Mouse (Mus musculus) lung, embryonic 14.5 days (tissue): ENCODE measurements around the gene Hoxb5. TPM values are rescaled to one million over a fixed set of nuclear protein-coding genes. Genes with fewer than 3 reads are reported as not detected.

Experiments used
- ATAC-seq: fragments of 200-750 bp; cut with Nextera tagmentation; 2 replicates; pipeline ENCODE4 v1.8.0; 2017; ENCODE audit warnings: mild to moderate bottlenecking, moderate TSS enrichment, moderate library complexity; ENCODE audit not compliant: insufficient read depth
- DNase-seq: peaks from one replicate; pipeline ENCODE4 v3.0.0-alpha.2; 2015
- H3K27ac ChIP-seq: fragments of 300-500 bp; sonication (generic); 2 replicates; pipeline ENCODE4 v1.5.1; 2014; ENCODE audit warnings: low read depth, mild to moderate bottlenecking, moderate library complexity
- H3K27me3 ChIP-seq: fragments of 300-500 bp; sonication (generic); 2 replicates; pipeline ENCODE4 v1.6.1; 2014; ENCODE audit warnings: low read length, control low read depth; ENCODE audit not compliant: insufficient read depth
- H3K36me3 ChIP-seq: fragments of 300-500 bp; sonication (generic); 2 replicates; pipeline ENCODE4 v1.6.1; 2014; ENCODE audit warnings: control low read depth; ENCODE audit not compliant: insufficient read depth
- H3K4me1 ChIP-seq: fragments of 300-500 bp; sonication (generic); 2 replicates; pipeline ENCODE4 v1.6.1; 2014; ENCODE audit warnings: antibody characterized with exemption, control low read depth; ENCODE audit not compliant: insufficient read depth
- H3K4me2 ChIP-seq: fragments of 300-500 bp; sonication (generic); 2 replicates; pipeline ENCODE4 v1.6.1; 2014; ENCODE audit warnings: mild to moderate bottlenecking
- H3K4me3 ChIP-seq: fragments of 300-500 bp; sonication (generic); 2 replicates; pipeline ENCODE4 v1.5.1; 2014; ENCODE audit warnings: low read depth, low read length
- H3K9ac ChIP-seq: fragments of 300-500 bp; sonication (generic); 2 replicates; pipeline ENCODE4 v1.6.1; 2014
- H3K9me3 ChIP-seq: fragments of 300-500 bp; sonication (generic); 2 replicates; pipeline ENCODE4 v1.6.1; 2016; ENCODE audit warnings: low read depth, low read length, control low read depth
- CTCF ChIP-seq: IDR thresholded peaks from 2 replicates; pipeline ENCODE4 v1.5.1; 2016; ENCODE audit warnings: antibody characterized with exemption, low read depth
- WGBS: fragments of 180-500 bp; shearing (Covaris S2); extraction: QIAGEN DNeasy Blood & Tissue Kit; methylation state at CpG from one replicate; pipeline ENCODE4 v1.1.7; 2014; 5-methylcytosine and 5-hydroxymethylcytosine counted together
- polyA plus RNA-seq: library from polyadenylated mRNA; unstranded; fragments of >200 nt; fragmentation: Nextera tagmentation; extraction: Ambion mirVana; gene quantifications from 2 replicates; pipeline ENCODE4 v1.2.1, GENCODE M21; 2014

The Hoxb5 gene
- polyA plus RNA-seq, 1 experiment from 2014 or later: 76.1 TPM

DNA sequence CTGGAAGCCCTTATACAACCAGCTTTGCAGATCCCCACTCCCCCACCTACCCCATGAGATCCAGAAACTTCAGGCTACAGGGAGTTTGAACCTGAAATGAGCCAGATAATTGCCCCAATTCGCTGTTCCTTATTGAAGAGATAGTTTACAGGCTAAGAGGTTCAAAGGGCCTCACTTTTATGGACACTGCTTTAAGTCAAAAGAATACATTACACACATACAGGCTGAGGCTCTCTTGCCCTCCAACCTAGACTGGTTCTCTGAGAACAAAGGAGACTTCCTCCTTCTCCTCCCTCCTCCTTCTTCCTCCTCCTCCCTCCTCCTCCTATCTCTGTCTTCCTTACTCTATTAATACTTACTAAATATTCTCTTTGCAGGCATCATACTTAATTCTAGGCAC, 43.6 kb upstream of the Hoxb5 start:
- Histone ChIP-seq H3K36me3 (no peaks in the 10 kb centered on the region), H3K27me3 (peaks cover 99% of the 10 kb centered on the region), H3K4me2 (no peak overlapping the region), H3K27ac (no peak overlapping the region), H3K4me3 (no peak overlapping the region), H3K4me1 (no peaks in the 10 kb centered on the region), H3K9ac (no peak overlapping the region), H3K9me3 (no peaks in the 10 kb centered on the region)
- 9% methylated on average over 1 of the region's 1 CpGs for WGBS
- TF ChIP-seq CTCF: no peak
- DNase-seq: peak; percentile 0
- no peak for ATAC-seq

- Histone ChIP-seq H3K4me2 (0 out of 2 replicates have a peak overlapping the region, but pooled peaks have one; percentile 14), H3K27me3 (peaks cover 99% of the 10 kb centered on the region), H3K27ac (no peak overlapping the region), H3K9ac (no peak overlapping the region), H3K36me3 (no peaks in the 10 kb centered on the region), H3K9me3 (no peaks in the 10 kb centered on the region), H3K4me3 (no peak overlapping the region), H3K4me1 (no peaks in the 10 kb centered on the region)
- WGBS: 4% methylated on average over 23 of the region's 23 CpGs
- ATAC-seq (0 out of 2 replicates have a peak, but pooled peaks have one; percentile 22), DNase-seq (peak; percentile 69)
- TF ChIP-seq CTCF: no peak
Observed at GRCm38 (mm10) chr11:96260310-96260970, 42.7 kb upstream of the Hoxb5 start.

DNA sequence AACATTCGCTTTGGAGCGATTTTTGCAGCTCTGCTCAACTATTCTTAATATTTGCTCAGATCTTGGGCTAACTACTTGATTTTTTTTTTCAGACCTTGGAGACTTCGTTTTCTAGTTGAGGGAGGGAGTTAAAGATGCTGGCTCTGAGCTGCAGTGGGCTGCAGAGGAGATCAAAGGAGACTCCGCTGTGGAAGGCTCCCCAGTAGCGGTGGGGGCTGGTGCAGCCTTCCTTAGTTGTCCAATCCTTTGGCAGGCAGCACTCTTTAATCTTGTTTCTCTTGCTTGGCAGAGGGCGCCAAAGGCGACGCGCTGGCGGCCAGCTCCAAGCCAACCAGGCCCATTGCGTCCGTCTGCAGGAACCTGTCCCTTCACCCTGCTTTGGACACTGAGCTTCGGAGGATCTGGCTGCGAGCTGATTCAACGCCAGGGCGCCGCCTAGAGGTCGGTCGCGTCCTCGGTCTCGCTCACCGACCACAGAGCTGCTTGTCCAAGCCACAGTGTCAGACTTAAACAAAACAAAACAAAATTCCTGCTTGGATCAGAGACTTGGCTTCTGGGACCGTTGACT, 41.7 kb upstream of the Hoxb5 start:
- ATAC-seq: peak; percentile 61

GRCm38 (mm10) chr11:96262262-96262830, 40.8 kb upstream of the Hoxb5 start:
- H3K4me3 ChIP-seq: no peak overlapping the region
- ATAC-seq (no peak), DNase-seq (no peak)
- no peak for TF ChIP-seq CTCF
- H3K9me3 ChIP-seq: no peaks in the 10 kb centered on the region
- no peaks in the 10 kb centered on the region for H3K36me3 ChIP-seq
- peaks cover 100% of the 10 kb centered on the region for H3K27me3 ChIP-seq
- no peak overlapping the region for H3K4me2 ChIP-seq
- 10% methylated on average over 6 of the region's 6 CpGs for WGBS
- no peaks in the 10 kb centered on the region for H3K4me1 ChIP-seq
- no peak overlapping the region for H3K9ac ChIP-seq
- no peak overlapping the region for H3K27ac ChIP-seq

More for the DNA sequence above, 41.7 kb upstream of the Hoxb5 start:
- 2% methylated on average over 24 of the region's 24 CpGs for WGBS
- peak; percentile 89 for TF ChIP-seq CTCF
- Histone ChIP-seq H3K27me3 (peaks cover 99% of the 10 kb centered on the region), H3K36me3 (no peaks in the 10 kb centered on the region), H3K4me1 (no peaks in the 10 kb centered on the region), H3K4me3 (no peak overlapping the region), H3K4me2 (no peak overlapping the region), H3K27ac (no peak overlapping the region), H3K9me3 (no peaks in the 10 kb centered on the region), H3K9ac (no peak overlapping the region)
- DNase-seq: peak; percentile 90

DNA sequence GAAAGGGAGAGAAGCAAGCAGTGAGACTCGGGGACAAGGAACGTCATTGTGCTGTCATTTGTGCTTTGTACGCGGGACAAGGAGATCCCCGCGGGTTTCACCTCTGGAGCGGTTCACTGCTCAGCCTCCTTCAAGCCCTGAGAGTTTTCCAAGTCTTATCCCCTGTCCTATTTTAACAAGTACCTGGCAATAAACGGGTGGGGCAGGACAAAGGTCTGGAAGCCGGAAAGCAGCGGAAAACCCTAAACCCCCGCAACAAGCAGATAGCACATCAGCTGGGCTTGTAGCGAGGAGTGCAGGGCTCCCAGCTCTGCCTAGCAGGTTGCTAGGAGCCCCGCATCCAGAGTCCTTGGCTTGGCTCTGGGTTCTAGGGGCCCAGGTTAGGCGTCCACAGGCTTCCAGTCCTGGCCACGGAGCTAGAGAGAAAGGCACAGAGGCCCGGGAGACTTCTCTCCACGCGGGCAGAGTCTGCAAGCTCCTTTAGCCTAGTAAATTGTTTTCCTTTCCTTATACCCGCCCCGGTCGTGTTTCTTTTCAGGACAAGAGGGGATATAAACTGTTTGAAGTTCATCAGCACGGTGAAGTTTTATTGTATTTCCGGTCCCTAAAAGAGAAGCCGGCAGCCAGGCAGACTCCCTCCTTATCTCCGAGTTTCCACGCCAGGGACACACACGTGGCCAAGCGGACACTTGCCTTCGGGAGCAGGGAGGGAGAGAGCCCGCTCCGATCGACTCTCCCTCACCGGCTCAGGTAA, 39.3 kb upstream of the Hoxb5 start:
- TF ChIP-seq CTCF: no peak
- Histone ChIP-seq H3K36me3 (no peaks in the 10 kb centered on the region), H3K4me3 (no peak overlapping the region), H3K4me1 (no peaks in the 10 kb centered on the region), H3K9ac (no peak overlapping the region), H3K4me2 (no peak overlapping the region), H3K9me3 (no peaks in the 10 kb centered on the region), H3K27me3 (peaks cover 99% of the 10 kb centered on the region), H3K27ac (no peak overlapping the region)
- ATAC-seq (no peak), DNase-seq (no peak)
- 1% methylated on average over 33 of the region's 33 CpGs for WGBS

- Histone ChIP-seq H3K4me3 (no peak overlapping the region), H3K27me3 (peaks cover 99% of the 10 kb centered on the region), H3K36me3 (no peaks in the 10 kb centered on the region), H3K4me1 (no peaks in the 10 kb centered on the region), H3K9me3 (no peaks in the 10 kb centered on the region), H3K9ac (no peak overlapping the region), H3K27ac (no peak overlapping the region), H3K4me2 (no peak overlapping the region)
- ATAC-seq: no peak
- DNase-seq: no peak
- TF ChIP-seq CTCF: no peak
- WGBS: 6% methylated on average over 8 of the region's 8 CpGs
Observed at GRCm38 (mm10) chr11:96264390-96265020, 38.6 kb upstream of the Hoxb5 start.
